Mouse (Mus musculus): ENCODE measurements at regions not wholly inside any gene's neighbourhood (a gene's known extent, or its start where the extent isn't known, plus 50 kb on each side); places are given as distances from the start of the nearest gene placed in this dataset.

- DNase-seq, result peak; percentile 3
Observed at GRCm38 (mm10) chr1:48276206-48276605, 1383.6 kb upstream of the Slc39a10 start.

DNA sequence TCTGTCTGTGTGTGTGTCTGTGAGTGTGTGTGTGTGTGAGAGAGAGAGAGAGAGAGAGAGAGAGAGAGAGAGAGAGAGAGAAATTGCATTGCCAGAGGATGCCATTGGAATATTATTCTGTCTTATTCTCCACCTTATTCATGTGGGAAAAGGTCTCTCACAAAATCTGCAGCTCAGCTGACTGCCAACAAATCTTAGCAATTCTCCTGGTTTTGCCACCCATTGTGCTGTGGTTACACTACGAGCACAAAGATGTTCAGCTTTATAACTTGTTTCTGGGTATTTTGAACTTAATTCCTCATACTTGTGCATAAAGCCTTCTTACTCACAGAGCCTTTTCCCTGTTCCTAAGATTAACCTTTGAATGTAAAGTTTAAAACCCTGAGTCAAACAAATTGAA, 1383.0 kb upstream of the Slc39a10 start:
- no peak for DNase-seq

All from kidney, postnatal 10 days (tissue).